Mouse (Mus musculus) hindbrain, postnatal 0 days (tissue): ENCODE results near the gene Slc9b2. TPM values are rescaled to one million over a fixed set of nuclear protein-coding genes. Genes with fewer than 3 reads are reported as not detected.

ENCODE experiments used
- ATAC-seq: fragments of 200-750 bp; cut with Nextera tagmentation; 2 replicates; pipeline ENCODE4 v1.8.0; 2017; ENCODE audit warnings: mild to moderate bottlenecking, moderate TSS enrichment, moderate library complexity
- DNase-seq: peaks from one replicate; pipeline ENCODE4 v3.0.0-alpha.2; 2015; ENCODE audit warnings: low spot score
- H3K27ac ChIP-seq: fragments of 300-500 bp; sonication (generic); 2 replicates; pipeline ENCODE4 v1.5.1; 2014; ENCODE audit warnings: mild to moderate bottlenecking
- H3K27me3 ChIP-seq: fragments of 300-500 bp; sonication (generic); 2 replicates; pipeline ENCODE4 v1.6.1; 2014; ENCODE audit warnings: low read length, mixed read lengths; ENCODE audit not compliant: insufficient read depth
- H3K36me3 ChIP-seq: fragments of 300-500 bp; sonication (generic); 2 replicates; pipeline ENCODE4 v1.6.1; 2014; ENCODE audit warnings: low read length, mixed read lengths; ENCODE audit not compliant: insufficient read depth
- H3K4me1 ChIP-seq: fragments of 300-500 bp; sonication (generic); 2 replicates; pipeline ENCODE4 v1.6.1; 2014; ENCODE audit warnings: antibody characterized with exemption, low read length, mixed read lengths; ENCODE audit not compliant: insufficient read depth
- H3K4me2 ChIP-seq: fragments of 300-500 bp; sonication (generic); 2 replicates; pipeline ENCODE4 v1.6.1; 2014; ENCODE audit warnings: low read depth, mild to moderate bottlenecking, low read length, moderate library complexity, mixed read lengths
- H3K4me3 ChIP-seq: fragments of 300-500 bp; sonication (generic); 2 replicates; pipeline ENCODE4 v1.5.1; 2014; ENCODE audit warnings: low read length
- H3K9ac ChIP-seq: fragments of 300-500 bp; sonication (generic); replicated peaks from 2 replicates; pipeline ENCODE4 v1.6.1; 2014; ENCODE audit warnings: mild to moderate bottlenecking, low read length, moderate library complexity, mixed read lengths
- H3K9me3 ChIP-seq: fragments of 300-500 bp; sonication (generic); 2 replicates; pipeline ENCODE4 v1.6.1; 2016; ENCODE audit warnings: low read length, mixed read lengths
- CTCF ChIP-seq: IDR thresholded peaks from 2 replicates; pipeline ENCODE4 v1.5.1; 2016; ENCODE audit warnings: antibody characterized with exemption, control low read depth, low read depth
- WGBS: fragments of 180-500 bp; shearing (Covaris S2); extraction: QIAGEN DNeasy Blood & Tissue Kit; methylation state at CpG from one replicate; pipeline ENCODE4 v1.1.7; 2014; 5-methylcytosine and 5-hydroxymethylcytosine counted together
- polyA plus RNA-seq: library from polyadenylated mRNA; unstranded; fragments of >200 nt; fragmentation: Nextera tagmentation; extraction: Ambion mirVana; gene quantifications from 2 replicates; pipeline ENCODE4 v1.2.1, GENCODE M21; 2015
- total RNA-seq: library from RNA; depleted of rRNA; stranded (reverse); fragments of >200 nt; gene quantifications from 2 replicates; pipeline ENCODE4 v1.2.3, GENCODE M21; 2014

Gene Slc9b2
- total and polyA plus RNA-seq, 2 experiments from 2014 or later, result 1.9 to 3.0 TPM

GRCm38 (mm10) chr3:135290249-135290894 lies 17.1 kb upstream of the Slc9b2 start:
- WGBS, result 99% methylated on average over 7 of the region's 7 CpGs
- Histone ChIP-seq H3K4me2 (no peak overlapping the region), H3K27ac (no peak overlapping the region), H3K9ac (no peak overlapping the region), H3K27me3 (no peaks in the 10 kb centered on the region), H3K36me3 (no peaks in the 10 kb centered on the region), H3K4me3 (no peak overlapping the region), H3K9me3 (no peaks in the 10 kb centered on the region), H3K4me1 (no peaks in the 10 kb centered on the region)
- peak; percentile 88 for DNase-seq
- TF ChIP-seq CTCF, result peak; percentile 92
- peak; percentile 87 for ATAC-seq

GRCm38 (mm10) chr3:135293703-135294102 lies 13.8 kb upstream of the Slc9b2 start:
- H3K27ac ChIP-seq, result no peak overlapping the region
- H3K27me3 ChIP-seq, result no peaks in the 10 kb centered on the region
- H3K36me3 ChIP-seq, result no peaks in the 10 kb centered on the region
- ATAC-seq (no peak), DNase-seq (peak; percentile 14)
- no peaks in the 10 kb centered on the region for H3K4me1 ChIP-seq
- no peak overlapping the region for H3K9ac ChIP-seq
- H3K4me2 ChIP-seq, result no peak overlapping the region
- TF ChIP-seq CTCF, result no peak
- WGBS, result 44% methylated on average over 7 of the region's 7 CpGs
- H3K4me3 ChIP-seq, result no peak overlapping the region
- H3K9me3 ChIP-seq, result no peaks in the 10 kb centered on the region

- TF ChIP-seq CTCF, result no peak
- no peaks in the 10 kb centered on the region for H3K9me3 ChIP-seq
- ATAC-seq (no peak), DNase-seq (no peak)
- no peak overlapping the region for H3K4me3 ChIP-seq
- H3K36me3 ChIP-seq, result no peaks in the 10 kb centered on the region
- 66% methylated on average over 1 of the region's 1 CpGs for WGBS
- H3K27me3 ChIP-seq, result no peaks in the 10 kb centered on the region
- no peak overlapping the region for H3K9ac ChIP-seq
- H3K4me2 ChIP-seq, result no peak overlapping the region
- H3K27ac ChIP-seq, result no peak overlapping the region
- no peaks in the 10 kb centered on the region for H3K4me1 ChIP-seq
Measured at GRCm38 (mm10) chr3:135295559-135295958, 11.9 kb upstream of the Slc9b2 start.

GRCm38 (mm10) chr3:135298560-135298959 lies 8.9 kb upstream of the Slc9b2 start:
- H3K4me2 ChIP-seq, result no peak overlapping the region
- no peaks in the 10 kb centered on the region for H3K36me3 ChIP-seq
- no peak overlapping the region for H3K4me3 ChIP-seq
- TF ChIP-seq CTCF, result no peak
- 82% methylated on average over 3 of the region's 3 CpGs for WGBS
- no peak overlapping the region for H3K27ac ChIP-seq
- no peak for ATAC-seq
- no peak for DNase-seq
- H3K9me3 ChIP-seq, result no peaks in the 10 kb centered on the region
- no peak overlapping the region for H3K9ac ChIP-seq
- no peaks in the 10 kb centered on the region for H3K27me3 ChIP-seq
- H3K4me1 ChIP-seq, result no peaks in the 10 kb centered on the region

GRCm38 (mm10) chr3:135300081-135300480 lies 7.4 kb upstream of the Slc9b2 start:
- Histone ChIP-seq H3K4me1 (no peaks in the 10 kb centered on the region), H3K27ac (no peak overlapping the region), H3K9me3 (no peaks in the 10 kb centered on the region), H3K9ac (no peak overlapping the region), H3K27me3 (no peaks in the 10 kb centered on the region), H3K4me2 (no peak overlapping the region), H3K4me3 (no peak overlapping the region), H3K36me3 (no peaks in the 10 kb centered on the region)
- WGBS, result 44% methylated on average over 6 of the region's 6 CpGs
- DNase-seq, result peak; percentile 39
- no peak for TF ChIP-seq CTCF
- ATAC-seq, result 0 out of 2 replicates have a peak, but pooled peaks have one; percentile 29

GRCm38 (mm10) chr3:135304060-135304459 lies 3.4 kb upstream of the Slc9b2 start:
- Histone ChIP-seq H3K9ac (no peak overlapping the region), H3K4me2 (no peak overlapping the region), H3K9me3 (no peaks in the 10 kb centered on the region), H3K4me3 (no peak overlapping the region), H3K4me1 (0 out of 2 replicates have a peak, but pooled peaks cover 5% of the 10 kb centered on the region), H3K27me3 (no peaks in the 10 kb centered on the region), H3K36me3 (no peaks in the 10 kb centered on the region), H3K27ac (no peak overlapping the region)
- DNase-seq, result no peak
- TF ChIP-seq CTCF, result no peak
- ATAC-seq, result no peak
- 22% methylated on average over 6 of the region's 6 CpGs for WGBS

GRCm38 (mm10) chr3:135304566-135304965 lies 2.9 kb upstream of the Slc9b2 start:
- H3K9me3 ChIP-seq, result no peaks in the 10 kb centered on the region
- DNase-seq (no peak), ATAC-seq (no peak)
- no peak for TF ChIP-seq CTCF
- H3K4me3 ChIP-seq, result no peak overlapping the region
- H3K36me3 ChIP-seq, result no peaks in the 10 kb centered on the region
- H3K9ac ChIP-seq, result no peak overlapping the region
- no peak overlapping the region for H3K27ac ChIP-seq
- WGBS, result 20% methylated on average over 9 of the region's 9 CpGs
- 0 out of 2 replicates have a peak, but pooled peaks cover 5% of the 10 kb centered on the region for H3K4me1 ChIP-seq
- no peak overlapping the region for H3K4me2 ChIP-seq
- no peaks in the 10 kb centered on the region for H3K27me3 ChIP-seq
